Comparison of ENCODE assay signal across 8 mouse cellular contexts in genomic region chr19:10258279-10259011, GRCm38 (mm10). TPM values are rescaled to one million over a fixed set of nuclear protein-coding genes. Genes with fewer than 3 reads are reported as not detected.
DNase-seq lines count a peak whose midpoint lies in the region; ATAC-seq and TF ChIP-seq lines count a peak whose summit lies in the region.

No protein-coding gene starts in this region.

- H3K4me3 ChIP-seq in hindbrain, embryonic 14.5 days (replicated peaks; ENCODE audit: low read length) = no peak overlapping the region

- no peaks in the 10 kb centered on the region for H3K4me1 ChIP-seq in hindbrain, embryonic 14.5 days (replicated peaks; ENCODE audit: control insufficient read depth, insufficient read depth, low read length)

- in situ Hi-C loops in Patski (cut with MboI; ENCODE audit: low pct_unique_long_range_greater_than_20kb) = loop anchor here (5.0 kb wide), 3 partner anchors 49 to 229 kb away; no protein-coding TSS in a partner anchor

- no peak overlapping the region for H3K27ac ChIP-seq in hindbrain, embryonic 14.5 days

- H3K4me2 ChIP-seq in hindbrain, embryonic 14.5 days (replicated peaks) = no peak overlapping the region

- CTCF ChIA-PET in Patski (lab: Charles Lee) = interaction anchor here (0.7 to 1.8 kb wide), 22 partner anchors 10 to 344 kb away, joined by 3 to 9 read pairs (median 3); partner anchors contain the start of genes Dagla and Myrf

- peaks cover 35% of the 10 kb centered on the region for H3K36me3 ChIP-seq in hindbrain, embryonic 14.5 days (replicated peaks; ENCODE audit: control insufficient read depth, insufficient read depth)

- peak; percentile 60 for ATAC-seq in Patski
- ATAC-seq in frontal cortex, adult (ENCODE audit: low TSS enrichment) = peak; percentile 82
- peak; percentile 72; the same call in 1 of the 2 replicates for ATAC-seq in hindbrain, embryonic 14.5 days (ENCODE audit: low FRiP score)

- H3K9me3 ChIP-seq in hindbrain, embryonic 14.5 days (ENCODE audit: control insufficient read depth, low read length) = no peaks in the 10 kb centered on the region

- DNase-seq in Patski (ENCODE audit: low read depth, low spot score) = no peak
- peak; percentile 77 for DNase-seq in cerebellum, adult 8-10 months
- peak; percentile 86 for DNase-seq in hindbrain, embryonic 14.5 days (ENCODE audit: low spot score)
- DNase-seq in left cerebral cortex, adult 11 months (ENCODE audit: low spot score) = peak; percentile 70
- peak; percentile 87 for DNase-seq in lung, postnatal 36 days
- peak; percentile 83 for DNase-seq in right cerebral cortex, adult 18-20 months
- DNase-seq in urinary bladder, postnatal 14 days (ENCODE audit: low spot score) = peak; percentile 84

- H3K27me3 ChIP-seq in Patski = no peaks in the 10 kb centered on the region
- H3K27me3 ChIP-seq in hindbrain, embryonic 14.5 days (ENCODE audit: control insufficient read depth, insufficient read depth, low read length) = 0 out of 2 replicates have a peak, but pooled peaks cover 5% of the 10 kb centered on the region

- WGBS in hindbrain, embryonic 14.5 days = 18% methylated on average over 6 of the region's 6 CpGs

- POLR2A ChIA-PET in Patski (lab: Charles Lee) = interaction anchor here (0.6 to 1.0 kb wide), 3 partner anchors 74 to 240 kb away, joined by 3 to 4 read pairs (median 3); no protein-coding TSS in a partner anchor

- H3K9ac ChIP-seq in hindbrain, embryonic 14.5 days = no peak overlapping the region

- TF ChIP-seq CTCF in Patski (IDR thresholded peaks at IDR 0.05) = no peak

RNA-seq across cellular contexts. Expression of gene Myrf, which starts 17.9 kb away (rescaled TPM):
- polyA plus RNA-seq in Patski (2021) = 0.45 TPM
- 1.1 and 1.3 TPM in 2 replicates for polyA plus RNA-seq in hindbrain, embryonic 14.5 days (2014; fragmentation: Nextera tagmentation; extraction: Ambion mirVana)

RNA-seq across cellular contexts. Expression of gene Dagla, which starts 46.2 kb away (rescaled TPM):
- 2.9 TPM for polyA plus RNA-seq in Patski (2021)
- polyA plus RNA-seq in hindbrain, embryonic 14.5 days (2014; fragmentation: Nextera tagmentation; extraction: Ambion mirVana) = 9.9 and 10.2 TPM in 2 replicates

RNA-seq across cellular contexts. Expression of gene Fen1, which starts 54.5 kb away (rescaled TPM):
- polyA plus RNA-seq in Patski (2021) = 22.0 TPM
- polyA plus RNA-seq in hindbrain, embryonic 14.5 days (2014; fragmentation: Nextera tagmentation; extraction: Ambion mirVana) = 24.2 and 24.8 TPM in 2 replicates

RNA-seq across cellular contexts. Expression of gene Tmem258, which starts 54.6 kb away (rescaled TPM):
- 211 TPM for polyA plus RNA-seq in Patski (2021)
- polyA plus RNA-seq in hindbrain, embryonic 14.5 days (2014; fragmentation: Nextera tagmentation; extraction: Ambion mirVana) = 324 and 357 TPM in 2 replicates
